Mouse (Mus musculus): ENCODE data around the gene Nmur1. TPM values are rescaled to one million over a fixed set of nuclear protein-coding genes. Genes with fewer than 3 reads are reported as not detected.

The Nmur1 gene
- total RNA-seq, 2 experiments from 2014 or later = not detected

- no peak for DNase-seq (ENCODE audit: low spot score in 2 of 2)
These were observed 11.3 kb downstream of the Nmur1 start for GRCm38 (mm10) chr1:86414715-86415114.

- DNase-seq (ENCODE audit: low spot score in 2 of 2) = no peak
These were observed 16.6 kb downstream of the Nmur1 start for GRCm38 (mm10) chr1:86409476-86409875.

- no peak for DNase-seq (ENCODE audit: low spot score in 2 of 2)
These were observed 17.5 kb downstream of the Nmur1 start for GRCm38 (mm10) chr1:86408515-86408914.

- no peak for DNase-seq (ENCODE audit: low spot score in 2 of 2)
These were observed 19.1 kb downstream of the Nmur1 start for GRCm38 (mm10) chr1:86406914-86407313.

GRCm38 (mm10) chr1:86406313-86406712, 19.7 kb downstream of the Nmur1 start:
- DNase-seq (ENCODE audit: low spot score in 2 of 2) = no peak

- no peak for DNase-seq (ENCODE audit: low spot score in 2 of 2)
These were observed 21.2 kb downstream of the Nmur1 start for GRCm38 (mm10) chr1:86404834-86405233.

- DNase-seq (ENCODE audit: low spot score in 2 of 2) = no peak
These were observed 25.8 kb downstream of the Nmur1 start for GRCm38 (mm10) chr1:86400096-86400754.

GRCm38 (mm10) chr1:86399322-86399721, 26.7 kb downstream of the Nmur1 start:
- no peak for DNase-seq (ENCODE audit: low spot score in 2 of 2)

- DNase-seq (ENCODE audit: low spot score in 2 of 2) = no peak
These were observed 27.8 kb downstream of the Nmur1 start for GRCm38 (mm10) chr1:86398222-86398621.

- DNase-seq (ENCODE audit: low spot score in 2 of 2) = no peak
These were observed 28.4 kb downstream of the Nmur1 start for GRCm38 (mm10) chr1:86397621-86398020.

- DNase-seq (ENCODE audit: low spot score in 2 of 2) = no peak
These were observed 30.1 kb downstream of the Nmur1 start for GRCm38 (mm10) chr1:86395897-86396296.

GRCm38 (mm10) chr1:86394246-86394645, 31.8 kb downstream of the Nmur1 start:
- no peak for DNase-seq (ENCODE audit: low spot score in 2 of 2)

GRCm38 (mm10) chr1:86393219-86393618, 32.8 kb downstream of the Nmur1 start:
- no peak for DNase-seq (ENCODE audit: low spot score in 2 of 2)

GRCm38 (mm10) chr1:86391425-86391824, 34.6 kb downstream of the Nmur1 start:
- DNase-seq (ENCODE audit: low spot score in 2 of 2) = no peak

- peak; percentile 83 to 86 for DNase-seq (ENCODE audit: low spot score in 2 of 2)
These were observed 36.8 kb downstream of the Nmur1 start for GRCm38 (mm10) chr1:86389230-86389629.

- DNase-seq (ENCODE audit: low spot score in 2 of 2) = peak; percentile 44 to 49
These were observed 45.0 kb downstream of the Nmur1 start for GRCm38 (mm10) chr1:86381027-86381426.

GRCm38 (mm10) chr1:86379161-86379569, 46.9 kb downstream of the Nmur1 start:
- DNase-seq (ENCODE audit: low spot score in 2 of 2) = no peak

GRCm38 (mm10) chr1:86378662-86379061, 47.4 kb downstream of the Nmur1 start:
- DNase-seq (ENCODE audit: low spot score in 2 of 2) = no peak

GRCm38 (mm10) chr1:86376354-86376753, 49.7 kb downstream of the Nmur1 start:
- DNase-seq (ENCODE audit: low spot score in 2 of 2) = no peak

GRCm38 (mm10) chr1:86371997-86372396, 54.0 kb downstream of the Nmur1 start:
- DNase-seq (ENCODE audit: low spot score in 2 of 2) = peak in 1 of 2 experiments; percentile 57

GRCm38 (mm10) chr1:86368086-86368485, 57.9 kb downstream of the Nmur1 start:
- no peak for DNase-seq (ENCODE audit: low spot score in 2 of 2)

GRCm38 (mm10) chr1:86363671-86364070, 62.4 kb downstream of the Nmur1 start:
- no peak for DNase-seq (ENCODE audit: low spot score in 2 of 2)

GRCm38 (mm10) chr1:86361852-86362615, 64.0 kb downstream of the Nmur1 start:
- DNase-seq (ENCODE audit: low spot score in 2 of 2) = no peak
